Mouse (Mus musculus) erythroblast, embryonic 14.5 days (primary cell): ENCODE data around the gene Acat1. TPM values are rescaled to one million over a fixed set of nuclear protein-coding genes. Genes with fewer than 3 reads are reported as not detected.

Source experiments
- H3K27me3 ChIP-seq: 2 replicates; pipeline ENCODE4 v1.6.1; 2012; ENCODE audit warnings: inconsistent platforms; ENCODE audit not compliant: control insufficient read depth
- H3K36me3 ChIP-seq: 2 replicates; pipeline ENCODE4 v1.6.1; 2012; ENCODE audit warnings: mild to moderate bottlenecking, inconsistent platforms; ENCODE audit not compliant: control insufficient read depth
- H3K4me1 ChIP-seq: 2 replicates; pipeline ENCODE4 v1.6.1; 2012; ENCODE audit warnings: inconsistent platforms; ENCODE audit not compliant: control insufficient read depth
- H3K4me3 ChIP-seq: replicated peaks from 2 replicates; pipeline ENCODE3; 2012; ENCODE audit warnings: moderate library complexity, mild to moderate bottlenecking, inconsistent platforms
- H3K9me3 ChIP-seq: 2 replicates; pipeline ENCODE4 v1.6.1; 2012; ENCODE audit warnings: low read length, inconsistent platforms, mixed read lengths; ENCODE audit not compliant: control insufficient read depth
- GATA1 ChIP-seq: IDR thresholded peaks from 2 replicates; pipeline ENCODE4 v1.6.1; 2012; ENCODE audit warnings: low read length, inconsistent platforms, mixed read lengths
- TAL1 ChIP-seq: IDR thresholded peaks from 3 replicates; pipeline ENCODE4 v1.6.1; 2012; ENCODE audit warnings: low read length, inconsistent platforms, mixed read lengths
- polyA plus RNA-seq: library from polyadenylated mRNA; stranded (reverse); fragments of >175 nt; gene quantifications from 2 replicates; pipeline ENCODE4 v1.2.3, GENCODE M21; 2012

The Acat1 gene
- polyA plus RNA-seq, 1 experiment: 3.1 TPM

GRCm38 (mm10) chr9:53537336-53537965 is 72.7 kb downstream of the Acat1 start:
- no peaks in the 10 kb centered on the region for H3K27me3 ChIP-seq
- TF ChIP-seq GATA1 (no peak), TAL1 (no peak)
- peaks cover 26% of the 10 kb centered on the region for H3K36me3 ChIP-seq
- no peaks in the 10 kb centered on the region for H3K9me3 ChIP-seq
- peaks cover 45% of the 10 kb centered on the region for H3K4me1 ChIP-seq
- peak overlapping the region; percentile 97 for H3K4me3 ChIP-seq

DNA sequence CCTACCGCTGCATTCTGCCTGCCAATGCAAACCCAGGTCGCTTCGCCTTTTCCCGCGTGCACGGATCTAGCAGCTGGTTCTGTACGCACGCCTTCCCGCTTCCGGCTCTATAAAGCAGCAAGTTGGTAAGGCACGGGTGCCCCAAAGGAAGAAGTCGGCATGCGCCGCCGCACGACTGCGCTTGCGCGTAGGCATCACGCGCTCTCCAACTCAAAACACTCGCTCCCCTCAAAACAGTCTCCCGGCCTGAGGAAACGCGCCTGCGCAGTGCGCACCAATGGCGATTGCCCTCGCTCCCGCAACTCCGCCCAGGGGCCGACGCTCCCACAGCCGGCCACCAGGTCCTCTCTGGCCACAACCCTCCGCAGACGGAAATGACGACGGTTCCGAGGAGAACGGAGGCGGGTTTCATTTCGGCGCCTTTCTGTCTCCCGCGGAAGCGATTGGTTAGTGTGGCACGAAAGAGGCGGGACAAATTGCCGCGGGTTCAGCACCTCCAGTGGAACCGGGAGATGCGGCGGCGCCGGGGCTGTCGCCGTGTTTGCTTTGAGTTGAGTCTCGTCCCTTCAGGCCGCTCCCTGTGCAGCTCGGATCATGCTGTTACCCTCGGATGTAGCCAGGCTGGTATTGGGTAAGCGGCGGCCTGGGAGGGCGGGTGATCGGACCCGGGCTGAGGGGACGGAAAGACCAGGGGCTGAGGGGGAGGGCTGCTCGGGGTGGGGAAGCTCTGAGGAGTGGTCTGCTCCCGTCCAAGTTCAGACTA is 73.4 kb downstream of the Acat1 start, which contains the start of the genes Atm and Npat:
Gene Atm, minus strand, starts transcription at position 183 of the 763 bp plus-strand sequence.
Gene Npat, plus strand, starts transcription at position 490 of the 763 bp plus-strand sequence.
- Histone ChIP-seq H3K27me3 (no peaks in the 10 kb centered on the region), H3K4me3 (peak within 1 kb of the TSS; percentile 97), H3K36me3 (peaks cover 26% of the 10 kb centered on the region), H3K4me1 (peaks cover 45% of the 10 kb centered on the region), H3K9me3 (no peaks in the 10 kb centered on the region)
- no peak for TF ChIP-seq GATA1
- TF ChIP-seq TAL1: no peak

DNA sequence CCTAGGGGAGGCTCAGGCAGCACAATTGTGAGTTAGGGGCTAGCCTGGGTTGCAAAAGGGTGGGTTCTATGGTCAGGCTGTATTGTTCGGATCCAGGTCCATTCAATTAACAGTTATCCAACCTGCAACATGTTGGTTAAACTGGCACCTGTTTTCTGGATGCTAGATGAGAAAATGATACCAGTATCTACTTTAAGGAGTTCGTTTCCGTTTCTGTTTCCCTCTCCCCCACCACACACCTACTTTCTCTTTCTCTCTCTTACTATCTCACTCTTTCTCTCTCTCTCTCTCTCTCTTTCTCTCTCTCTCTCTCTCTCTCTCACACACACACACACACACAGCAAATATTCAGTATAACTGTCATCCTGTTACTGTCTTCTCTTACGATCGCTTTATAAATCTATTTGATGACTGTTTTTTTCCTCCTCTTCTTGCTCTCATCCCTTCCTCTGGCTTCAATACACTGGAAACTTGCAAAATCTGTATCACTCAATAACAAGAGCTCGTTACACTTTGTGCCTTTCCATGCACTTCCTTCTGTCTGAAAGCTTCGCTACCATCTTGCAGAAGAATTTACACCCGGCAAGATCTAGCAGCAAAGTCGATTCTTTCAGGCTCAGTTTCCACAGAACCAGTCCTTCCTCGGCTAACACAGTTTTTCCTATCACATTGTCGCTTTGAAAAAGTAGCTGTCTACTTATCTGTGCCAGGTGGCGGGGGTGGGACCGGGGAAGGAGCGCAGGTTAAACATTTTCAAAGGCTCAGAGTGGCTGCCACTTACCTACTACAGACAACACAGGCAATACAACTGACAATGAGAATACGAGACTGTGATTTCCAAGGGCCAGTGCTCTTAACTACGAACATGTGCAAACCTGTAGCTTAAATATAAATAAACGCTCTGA is 74.5 kb downstream of the Acat1 start:
- Histone ChIP-seq H3K36me3 (peaks cover 31% of the 10 kb centered on the region), H3K4me3 (peak overlapping the region; percentile 97), H3K9me3 (no peaks in the 10 kb centered on the region), H3K27me3 (no peaks in the 10 kb centered on the region), H3K4me1 (peaks cover 45% of the 10 kb centered on the region)
- TF ChIP-seq GATA1 (no peak), TAL1 (no peak)

Other genes starting within 250 kb of the Acat1 start
- gene Kdelc2, start 226.4 kb downstream of the Acat1 start, polyA plus RNA-seq: not detected in 2 replicates
- gene 4930550C14Rik, start 208.1 kb downstream of the Acat1 start, polyA plus RNA-seq: 0.06 and 0.09 TPM in 2 replicates
- 0.02 and 0.06 TPM in 2 replicates for gene Atm, start 73.6 kb downstream of the Acat1 start, polyA plus RNA-seq
- gene Npat, start 73.3 kb downstream of the Acat1 start, polyA plus RNA-seq: 0.09 TPM in 2 replicates
- 0.22 TPM in 2 replicates for gene Cul5, start 59.6 kb upstream of the Acat1 start, polyA plus RNA-seq
- not detected in 2 replicates for gene Rab39, start 95.8 kb upstream of the Acat1 start, polyA plus RNA-seq
- not detected in 2 replicates for gene Slc35f2, start 161.2 kb upstream of the Acat1 start, polyA plus RNA-seq
- not detected in 2 replicates for gene Sln, start 239.8 kb upstream of the Acat1 start, polyA plus RNA-seq